Mouse (Mus musculus) small intestine, adult 2 months (tissue): Measurements from ENCODE around the gene Sorcs2. TPM values are rescaled to one million over a fixed set of nuclear protein-coding genes. Genes with fewer than 3 reads are reported as not detected.
A peak's percentile ranks its signal among the peaks of the same experiment; 100 is the strongest.
"Not testable (repeated sequence)": the region's sequence is repeated elsewhere in the genome, so short reads cannot be mapped to it uniquely, and the experiment has no call there.

Experiments used
- H3K27ac ChIP-seq: fragments of 200-500 bp; 2 replicates; pipeline ENCODE4 v1.5.1; 2012; ENCODE audit warnings: low read depth, low read length, control low read depth, inconsistent platforms; ENCODE audit not compliant: insufficient read depth
- H3K27me3 ChIP-seq: fragments of 200-500 bp; 2 replicates; pipeline ENCODE4 v1.6.1; 2012; ENCODE audit warnings: mild to moderate bottlenecking, moderate library complexity, low read length, inconsistent platforms; ENCODE audit not compliant: control insufficient read depth, insufficient read depth
- H3K36me3 ChIP-seq: fragments of 200-500 bp; 2 replicates; pipeline ENCODE4 v1.6.1; 2012; ENCODE audit warnings: mild to moderate bottlenecking, low read length, control low read depth, inconsistent platforms; ENCODE audit not compliant: control insufficient read depth, insufficient read depth
- H3K4me1 ChIP-seq: fragments of 200-500 bp; 2 replicates; pipeline ENCODE4 v1.6.1; 2012; ENCODE audit warnings: low read length, inconsistent platforms, mixed read lengths; ENCODE audit not compliant: control insufficient read depth, insufficient read depth, insufficient read length
- H3K4me3 ChIP-seq: fragments of 200-500 bp; 2 replicates; pipeline ENCODE4 v1.5.1; 2012; ENCODE audit warnings: low read depth, mild to moderate bottlenecking, control low read depth, inconsistent platforms, low read length, moderate library complexity
- CTCF ChIP-seq: fragments of 200-500 bp; IDR thresholded peaks from 2 replicates; pipeline ENCODE4 v1.5.1; 2012; ENCODE audit warnings: low read depth, mild to moderate bottlenecking, control low read depth, inconsistent platforms, low read length, moderate library complexity, mixed read lengths; ENCODE audit not compliant: insufficient replicate concordance, insufficient read length; ENCODE audit errors: extremely low read depth
- POLR2A ChIP-seq: fragments of 200-500 bp; IDR thresholded peaks from 2 replicates; pipeline ENCODE4 v1.6.1; 2012; ENCODE audit warnings: low read depth, mild to moderate bottlenecking, control low read depth, inconsistent platforms, low read length, moderate library complexity
- WGBS: fragments of 180-500 bp; shearing (Covaris S2); methylation state at CpG from one replicate; pipeline ENCODE4 v1.1.7; 2018; 5-methylcytosine and 5-hydroxymethylcytosine counted together
- polyA plus RNA-seq: library from polyadenylated mRNA; depleted of rRNA; stranded (reverse); fragments of >200 nt; gene quantifications from 2 replicates; pipeline ENCODE4 v1.2.3, GENCODE M21; 2012

The Sorcs2 gene
- polyA plus RNA-seq, 1 experiment = 5.9 TPM

DNA sequence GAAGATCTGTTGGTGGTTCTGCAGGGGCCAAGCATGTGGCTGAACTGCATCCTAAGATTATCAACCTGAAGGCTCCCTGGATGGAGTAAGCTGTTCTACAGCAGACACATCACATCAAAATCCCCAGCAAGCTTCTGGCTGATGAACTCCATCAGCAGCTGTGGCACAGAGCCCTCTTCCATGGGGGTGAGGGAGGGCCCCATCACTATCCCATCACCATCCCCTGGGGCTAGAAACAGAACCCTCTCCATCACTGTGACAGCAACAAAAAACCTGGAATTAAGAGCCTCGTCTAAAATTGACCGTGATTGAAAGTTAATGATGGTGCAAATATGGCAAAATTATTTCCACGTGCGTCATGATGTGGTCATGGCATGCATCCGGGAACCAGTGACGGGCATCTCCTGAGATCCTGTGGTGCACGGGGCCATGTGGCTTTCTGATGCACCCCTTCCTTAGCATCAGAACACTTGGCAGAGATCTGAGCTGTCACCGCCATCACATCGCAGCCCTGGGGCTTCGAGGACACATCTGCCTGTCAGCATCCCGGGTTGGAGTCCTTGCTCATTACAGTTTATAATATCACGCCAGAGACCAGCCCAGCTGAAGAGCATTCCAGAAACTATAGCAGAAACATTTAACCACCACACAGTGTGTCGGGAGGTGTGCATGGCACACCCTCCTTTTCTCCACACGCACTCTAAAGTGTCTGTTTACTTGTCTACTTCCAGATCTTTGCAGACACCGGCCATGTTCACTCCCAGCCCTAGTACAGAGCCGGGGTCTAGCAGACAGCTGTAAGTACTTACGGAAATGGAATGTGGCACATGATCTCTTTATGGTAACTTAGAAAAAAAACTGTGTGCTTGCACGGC lies 143.1 kb downstream of the Sorcs2 start:
- Histone ChIP-seq H3K4me3 (no peak overlapping the region), H3K27ac (no peak overlapping the region), H3K36me3 (no peaks in the 10 kb centered on the region), H3K4me1 (no peaks in the 10 kb centered on the region), H3K27me3 (no peaks in the 10 kb centered on the region)
- no peak for TF ChIP-seq POLR2A
- WGBS = 72% methylated on average over 18 of the region's 18 CpGs

DNA sequence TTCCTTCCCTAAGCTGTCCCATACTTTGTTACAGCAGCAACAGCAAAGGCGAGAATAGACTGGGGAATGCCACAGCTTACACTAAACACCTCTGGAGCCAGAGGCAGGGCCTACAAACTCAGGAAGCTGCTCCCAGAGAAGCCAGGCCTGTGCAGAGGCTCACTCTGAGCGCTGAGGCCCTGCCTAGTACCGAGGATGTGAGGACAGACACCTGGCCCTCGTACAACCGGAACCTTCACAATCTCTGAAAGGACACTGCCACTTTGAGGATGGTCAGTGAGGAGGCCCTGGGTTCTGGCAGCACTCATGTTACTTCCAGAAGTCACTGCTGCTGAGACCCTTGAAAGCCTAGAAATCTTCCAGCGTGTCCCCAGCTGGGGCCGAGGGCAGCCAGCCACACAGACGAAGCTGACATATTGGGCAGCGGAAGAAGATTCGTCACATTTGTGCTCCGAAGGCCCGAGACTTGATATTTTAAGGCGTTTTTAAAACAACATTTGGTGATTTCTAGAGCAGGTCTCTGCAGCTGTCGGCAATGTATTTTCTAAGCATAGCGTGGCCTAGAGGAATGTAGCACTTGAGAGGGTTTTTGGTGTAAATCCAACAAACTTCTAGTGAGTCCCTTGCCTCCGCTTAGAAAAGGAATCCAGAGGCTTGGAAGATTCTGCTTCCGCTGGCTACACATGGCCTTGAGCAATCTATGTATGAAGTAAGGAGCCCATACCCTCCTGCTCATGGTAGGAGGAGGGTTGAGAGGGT lies 145.0 kb downstream of the Sorcs2 start:
- Histone ChIP-seq H3K27ac (no peak overlapping the region), H3K4me1 (no peaks in the 10 kb centered on the region), H3K4me3 (no peak overlapping the region), H3K36me3 (no peaks in the 10 kb centered on the region), H3K27me3 (no peaks in the 10 kb centered on the region)
- WGBS = 84% methylated on average over 17 of the region's 17 CpGs
- TF ChIP-seq CTCF = no peak
- TF ChIP-seq POLR2A = no peak

DNA sequence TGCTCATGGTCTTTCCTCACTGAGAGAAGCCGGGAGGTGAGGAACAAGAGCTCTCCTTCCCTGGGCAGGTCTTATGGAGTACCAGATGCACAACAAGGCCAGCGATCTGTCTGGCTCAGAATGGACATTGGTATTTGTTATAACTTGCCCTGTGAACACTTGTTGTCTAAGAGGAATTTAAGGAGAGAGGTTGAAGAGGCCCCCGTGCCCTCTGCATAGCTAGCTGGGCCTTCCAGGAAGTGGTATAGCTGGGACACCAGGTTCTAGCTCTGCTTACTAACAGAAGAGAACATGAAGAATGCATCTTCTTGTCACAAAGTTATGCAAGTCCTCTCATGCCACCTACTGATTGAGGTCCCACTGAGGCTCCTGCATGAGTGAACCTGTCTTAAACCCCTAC lies 149.9 kb downstream of the Sorcs2 start:
- Histone ChIP-seq H3K4me3 (no peak overlapping the region), H3K27me3 (no peaks in the 10 kb centered on the region), H3K36me3 (no peaks in the 10 kb centered on the region), H3K4me1 (no peaks in the 10 kb centered on the region), H3K27ac (no peak overlapping the region)
- WGBS = 80% methylated on average over 3 of the region's 3 CpGs
- TF ChIP-seq CTCF = no peak
- TF ChIP-seq POLR2A = no peak

DNA sequence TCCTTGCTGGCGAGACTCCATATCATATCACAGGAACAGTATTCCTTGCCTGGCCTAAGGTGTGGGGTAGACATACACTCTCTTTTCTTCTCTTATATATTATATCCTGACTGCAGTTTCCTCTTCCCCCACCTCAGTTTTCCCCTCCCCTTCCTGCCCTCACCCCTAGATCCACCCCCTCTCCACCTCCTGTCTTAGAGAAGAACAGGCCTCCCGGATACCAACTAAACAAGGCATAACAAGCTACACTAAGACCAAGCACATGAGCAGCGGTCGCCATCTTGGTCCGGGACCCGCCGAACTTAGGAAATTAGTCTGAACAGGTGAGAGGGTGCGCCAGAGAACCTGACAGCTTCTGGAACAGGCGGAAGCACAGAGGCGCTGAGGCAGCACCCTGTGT lies 160.4 kb downstream of the Sorcs2 start:
- H3K4me3 ChIP-seq, H3K4me1 ChIP-seq, H3K27ac ChIP-seq, H3K27me3 ChIP-seq, H3K36me3 ChIP-seq: not testable (repeated sequence)
- 97% methylated on average over 9 of the region's 10 CpGs for WGBS

DNA sequence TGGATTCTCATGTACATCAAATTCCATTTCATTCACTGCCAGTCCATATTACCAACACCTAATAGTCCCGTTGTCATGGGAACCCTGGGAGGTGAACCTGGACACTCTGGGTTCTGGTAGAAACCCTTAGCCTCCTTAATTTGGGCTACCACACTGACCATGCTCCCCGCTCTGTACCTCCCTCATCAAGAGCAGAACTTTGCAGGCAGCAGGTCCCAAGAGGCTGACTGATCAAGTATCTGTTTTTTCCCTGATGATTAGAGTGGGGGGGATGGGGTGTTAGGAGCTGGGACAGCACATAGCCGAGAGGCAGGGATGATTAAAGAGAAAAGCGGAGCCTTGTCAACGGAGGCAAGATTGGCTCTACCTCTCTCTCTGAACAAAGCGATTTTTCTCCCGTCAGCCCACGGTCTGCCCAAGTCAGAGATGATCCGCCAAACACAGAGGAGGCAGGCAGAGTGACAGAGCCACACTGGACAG lies 167.6 kb downstream of the Sorcs2 start:
- 69% methylated on average over 9 of the region's 9 CpGs for WGBS
- Histone ChIP-seq H3K4me3 (no peak overlapping the region), H3K27ac (no peak overlapping the region), H3K27me3 (no peaks in the 10 kb centered on the region), H3K36me3 (no peaks in the 10 kb centered on the region), H3K4me1 (no peaks in the 10 kb centered on the region)
- TF ChIP-seq POLR2A (no peak), CTCF (no peak)

DNA sequence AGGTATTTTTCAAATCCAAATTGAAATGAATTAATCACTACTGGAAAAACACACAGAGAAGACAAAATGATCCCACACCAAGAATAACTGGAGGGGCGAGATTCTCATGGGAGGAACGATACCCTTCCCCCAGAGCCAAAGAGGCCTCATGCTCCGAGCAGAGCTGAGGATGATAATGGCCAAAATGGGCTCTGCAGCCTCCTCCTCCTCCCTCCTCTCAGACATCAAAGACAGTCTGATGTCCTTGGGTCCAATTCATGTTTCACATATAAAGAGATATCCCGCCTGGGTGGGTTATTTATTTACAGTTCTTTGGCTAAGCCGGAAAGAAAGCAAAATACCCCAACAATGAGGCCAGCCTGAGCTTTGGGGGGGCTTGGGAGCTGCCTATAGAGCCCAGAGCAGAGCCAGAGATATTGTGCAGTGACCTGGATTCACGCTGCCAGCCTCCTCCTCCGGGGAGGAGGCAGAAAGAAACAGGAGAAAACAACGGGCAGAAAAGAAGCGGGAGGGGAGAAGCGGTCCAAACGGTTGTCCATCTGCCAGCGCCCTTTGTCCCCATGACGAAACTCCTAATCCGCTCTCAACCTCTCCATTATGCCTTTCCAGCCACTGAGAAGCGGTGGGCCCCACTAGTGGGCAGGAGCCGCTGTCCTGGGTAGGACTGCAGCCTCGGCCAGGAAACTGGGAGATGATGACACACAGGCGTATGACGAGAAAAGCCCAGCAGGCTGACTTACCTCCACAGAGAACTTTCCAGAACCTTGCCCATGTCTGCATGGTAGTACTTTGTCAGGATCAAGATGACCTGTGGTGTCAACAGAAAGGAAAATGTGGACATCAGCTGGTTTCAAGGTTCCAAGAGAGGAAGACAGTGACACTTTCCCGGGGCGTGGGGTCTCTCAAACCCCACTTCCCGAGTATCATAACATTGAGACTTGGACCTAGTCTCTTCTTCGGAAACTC lies 169.3 kb downstream of the Sorcs2 start:
- WGBS = 81% methylated on average over 23 of the region's 23 CpGs
- Histone ChIP-seq H3K27me3 (no peaks in the 10 kb centered on the region), H3K4me3 (no peak overlapping the region), H3K27ac (no peak overlapping the region), H3K4me1 (no peaks in the 10 kb centered on the region), H3K36me3 (no peaks in the 10 kb centered on the region)
- TF ChIP-seq POLR2A = no peak
- no peak for TF ChIP-seq CTCF

DNA sequence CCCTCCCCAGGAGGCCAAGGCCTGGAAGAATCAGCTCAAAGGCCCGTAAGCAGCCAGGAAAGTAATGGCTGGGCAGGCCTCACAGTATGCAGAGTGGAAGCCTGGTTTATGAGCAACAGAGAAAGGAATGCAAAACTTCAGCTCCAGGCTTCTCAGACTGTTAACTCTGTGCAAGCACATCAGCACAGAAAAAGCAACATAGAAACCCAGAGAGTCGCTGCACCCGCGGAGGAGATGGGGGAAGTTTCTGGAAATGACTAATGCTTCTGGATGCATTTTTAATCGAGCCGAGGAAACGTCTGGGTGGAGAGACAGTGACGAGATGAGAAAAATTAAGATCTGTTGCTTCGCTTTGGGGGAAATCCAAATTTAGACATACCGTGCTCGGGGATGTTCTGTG lies 171.6 kb downstream of the Sorcs2 start:
- 70% methylated on average over 11 of the region's 11 CpGs for WGBS
- H3K27me3 ChIP-seq = no peaks in the 10 kb centered on the region
- no peaks in the 10 kb centered on the region for H3K4me1 ChIP-seq
- H3K4me3 ChIP-seq = no peak overlapping the region
- H3K27ac ChIP-seq = peak overlapping the region; percentile 34; the same call in 1 of the 2 replicates
- no peak for TF ChIP-seq POLR2A
- no peak for TF ChIP-seq CTCF
- no peaks in the 10 kb centered on the region for H3K36me3 ChIP-seq
